28 mouse cellular contexts compared by ENCODE assay signal in the genomic region with DNA sequence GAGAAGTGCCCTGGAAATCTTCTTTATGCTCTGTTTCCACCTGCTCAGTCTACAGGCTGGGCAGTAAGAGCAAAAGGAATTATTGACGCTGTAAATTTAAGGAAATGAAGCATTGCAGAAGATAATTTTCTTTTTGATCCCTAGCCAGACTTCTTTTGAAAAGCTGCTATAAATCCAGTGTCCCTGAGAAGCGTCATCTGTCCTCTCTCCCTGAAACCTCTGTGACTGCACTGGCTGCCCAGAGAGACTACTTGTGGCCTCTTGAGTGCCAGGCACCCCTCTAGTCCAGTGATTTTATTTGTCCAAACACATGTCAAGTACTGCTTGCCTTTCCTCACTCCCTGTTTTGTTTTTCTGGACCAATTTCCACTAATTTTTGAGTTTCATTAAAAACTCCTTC.
"Had no signal": no experiment of that assay in that cellular context is flagged by ENCODE, and none has a peak within 500 bp of the region (broad histone marks: within the 10 kb centered on the region; RNA-seq: fewer than 3 reads in every experiment).

No protein-coding gene starts in this region.

- DNase-seq: gastrocnemius, postnatal 14 days; gastrocnemius, postnatal 36 days; heart, adult 11 months; heart, adult 2 months; heart, postnatal 14 days; heart, postnatal 36 days; kidney, adult 18-20 months; kidney, adult 8-10 months; kidney, postnatal 14 days; kidney, postnatal 36 days; layer of hippocampus, adult 9-11 months; liver; liver, embryonic 13.5 days had no signal

- H3K27me3 ChIP-seq: heart, embryonic 13.5 days; heart, embryonic 15.5 days; intestine, embryonic 15.5 days; kidney, embryonic 15.5 days; limb, embryonic 12.5 days; liver, embryonic 13.5 days; liver, embryonic 15.5 days had no signal

- H3K9ac ChIP-seq: heart, embryonic 13.5 days; heart, embryonic 15.5 days; hindbrain, embryonic 14.5 days; intestine, embryonic 15.5 days; kidney, embryonic 15.5 days; limb, embryonic 12.5 days; liver, embryonic 13.5 days; liver, embryonic 15.5 days had no signal

- H3K4me1 ChIP-seq: heart, embryonic 13.5 days; heart, embryonic 15.5 days; intestine, embryonic 15.5 days; limb, embryonic 10.5 days; limb, embryonic 12.5 days; liver, embryonic 13.5 days; liver, embryonic 15.5 days had no signal

- H3K36me3 ChIP-seq: heart, embryonic 13.5 days; heart, embryonic 15.5 days; intestine, embryonic 15.5 days; kidney, embryonic 15.5 days; limb, embryonic 10.5 days; limb, embryonic 12.5 days; liver, embryonic 13.5 days; liver, embryonic 15.5 days had no signal

- H3K27ac ChIP-seq: heart, adult 2 months; heart, embryonic 13.5 days; heart, embryonic 15.5 days; hindbrain, embryonic 14.5 days; intestine, embryonic 15.5 days; kidney, embryonic 15.5 days; kidney, postnatal 0 days; left cerebral cortex, adult 2 months; limb, embryonic 10.5 days; limb, embryonic 12.5 days; liver, embryonic 13.5 days; liver, embryonic 15.5 days had no signal

- H3K9me3 ChIP-seq: heart, embryonic 13.5 days; heart, embryonic 15.5 days; intestine, embryonic 15.5 days; kidney, embryonic 15.5 days; limb, embryonic 10.5 days; limb, embryonic 12.5 days; liver, embryonic 13.5 days; liver, embryonic 15.5 days had no signal

- H3K4me3 ChIP-seq: heart, adult 2 months; heart, embryonic 13.5 days; heart, embryonic 15.5 days; intestine, embryonic 15.5 days; kidney, embryonic 15.5 days; left cerebral cortex, adult 2 months; limb, embryonic 10.5 days; limb, embryonic 12.5 days; liver, embryonic 13.5 days; liver, embryonic 15.5 days had no signal

- H3K4me2 ChIP-seq: heart, embryonic 11.5 days; heart, embryonic 13.5 days; heart, embryonic 15.5 days; hindbrain, embryonic 14.5 days; intestine, embryonic 15.5 days; kidney, embryonic 15.5 days; limb, embryonic 12.5 days; liver, embryonic 11.5 days; liver, embryonic 13.5 days; liver, embryonic 15.5 days had no signal

- ATAC-seq: hindbrain, embryonic 16.5 days; inflammation-experienced regulatory T-cells, adult 6 months; intestine, embryonic 15.5 days; intestine, postnatal 0 days had no signal
